Mouse (Mus musculus): ENCODE measurements around the gene Cntfr. TPM values are rescaled to one million over a fixed set of nuclear protein-coding genes. Genes with fewer than 3 reads are reported as not detected.

Cntfr gene
- polyA plus RNA-seq, 1 experiment from 2014 or later: 37.1 TPM

- 0 out of 2 replicates have a peak, but pooled peaks have one; percentile 60 for ATAC-seq (replicated peaks; ENCODE audit: low FRiP score)
- Histone ChIP-seq H3K9ac (ENCODE audit: low read length) (no peak overlapping the region), H3K4me3 (ENCODE audit: low read depth, low read length) (no peak overlapping the region), H3K4me2 (ENCODE audit: low read depth, low read length, severe bottlenecking) (no peak overlapping the region), H3K4me1 (replicated peaks; ENCODE audit: control insufficient read depth, insufficient read depth, low read length) (peaks cover 6% of the 10 kb centered on the region; the same call in 1 of the 2 replicates), H3K36me3 (ENCODE audit: control insufficient read depth, insufficient read depth, low read length) (peaks cover 3% of the 10 kb centered on the region; the same call in 1 of the 2 replicates), H3K9me3 (ENCODE audit: control insufficient read depth, low read length) (no peaks in the 10 kb centered on the region), H3K27ac (ENCODE audit: low read depth, low read length) (no peak overlapping the region), H3K27me3 (ENCODE audit: control insufficient read depth, insufficient read depth, low read length) (peaks cover 5% of the 10 kb centered on the region; the same call in 1 of the 2 replicates)
- 56% methylated on average over 8 of the region's 8 CpGs for WGBS
- DNase-seq (ENCODE audit: low spot score): peak; percentile 79
These were observed 40.8 kb upstream of the Cntfr start for GRCm38 (mm10) chr4:41737602-41738255.

DNA sequence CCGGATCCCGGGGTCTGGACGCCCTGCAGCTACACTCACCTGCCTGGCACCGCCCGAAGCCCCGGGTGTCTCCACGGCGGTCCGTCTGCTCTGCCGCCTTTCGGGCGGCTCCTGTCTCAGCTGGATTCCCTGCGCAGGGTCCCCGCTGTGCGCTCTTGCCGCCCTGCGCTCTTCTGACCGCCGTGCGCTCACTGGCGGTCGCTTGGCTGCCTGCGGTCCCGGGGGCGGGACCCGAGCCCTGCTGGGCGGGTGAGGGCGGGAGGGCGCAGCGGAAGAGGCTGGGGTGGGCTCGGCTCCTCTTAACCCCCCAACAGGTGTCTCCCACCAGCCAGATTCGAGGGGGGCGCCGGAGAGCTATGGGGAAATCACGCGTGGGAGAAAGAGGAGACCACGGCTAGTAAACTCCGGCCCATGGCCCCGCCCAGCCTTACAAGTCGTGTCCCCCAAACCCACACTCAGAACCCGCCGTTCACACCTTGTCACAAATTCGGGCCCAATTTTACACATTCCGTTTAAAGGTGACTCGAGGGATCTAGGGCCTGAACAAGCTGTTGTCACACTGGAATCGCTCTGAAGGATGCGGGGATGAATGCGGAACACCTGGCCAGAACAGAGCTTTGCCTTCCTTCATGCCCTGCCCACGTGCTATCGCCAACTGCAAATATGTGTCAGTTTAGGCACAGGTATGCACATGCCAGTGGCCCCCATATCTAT lies 34.3 kb upstream of the Cntfr start, which contains the start of gene Arid3c:
Gene Arid3c (minus strand): TSS at position 91 of the 714 bp plus-strand sequence.
- H3K9me3 ChIP-seq (ENCODE audit: control insufficient read depth, low read length): no peaks in the 10 kb centered on the region
- H3K27me3 ChIP-seq (ENCODE audit: control insufficient read depth, insufficient read depth, low read length): peaks cover 56% of the 10 kb centered on the region
- WGBS: 2% methylated on average over 50 of the region's 50 CpGs
- H3K36me3 ChIP-seq (ENCODE audit: control insufficient read depth, insufficient read depth, low read length): no peaks in the 10 kb centered on the region
- H3K4me2 ChIP-seq (ENCODE audit: low read depth, low read length, severe bottlenecking): peak within 1 kb of the TSS; percentile 67
- peaks cover 26% of the 10 kb centered on the region for H3K4me1 ChIP-seq (replicated peaks; ENCODE audit: control insufficient read depth, insufficient read depth, low read length)
- H3K9ac ChIP-seq (ENCODE audit: low read length): peak within 1 kb of the TSS; percentile 43
- no peak within 1 kb of the TSS for H3K27ac ChIP-seq (ENCODE audit: low read depth, low read length)
- peak; percentile 67 for DNase-seq (ENCODE audit: low spot score)
- peak within 1 kb of the TSS; percentile 34 for H3K4me3 ChIP-seq (ENCODE audit: low read depth, low read length)
- no peak for ATAC-seq (replicated peaks; ENCODE audit: low FRiP score)

DNA sequence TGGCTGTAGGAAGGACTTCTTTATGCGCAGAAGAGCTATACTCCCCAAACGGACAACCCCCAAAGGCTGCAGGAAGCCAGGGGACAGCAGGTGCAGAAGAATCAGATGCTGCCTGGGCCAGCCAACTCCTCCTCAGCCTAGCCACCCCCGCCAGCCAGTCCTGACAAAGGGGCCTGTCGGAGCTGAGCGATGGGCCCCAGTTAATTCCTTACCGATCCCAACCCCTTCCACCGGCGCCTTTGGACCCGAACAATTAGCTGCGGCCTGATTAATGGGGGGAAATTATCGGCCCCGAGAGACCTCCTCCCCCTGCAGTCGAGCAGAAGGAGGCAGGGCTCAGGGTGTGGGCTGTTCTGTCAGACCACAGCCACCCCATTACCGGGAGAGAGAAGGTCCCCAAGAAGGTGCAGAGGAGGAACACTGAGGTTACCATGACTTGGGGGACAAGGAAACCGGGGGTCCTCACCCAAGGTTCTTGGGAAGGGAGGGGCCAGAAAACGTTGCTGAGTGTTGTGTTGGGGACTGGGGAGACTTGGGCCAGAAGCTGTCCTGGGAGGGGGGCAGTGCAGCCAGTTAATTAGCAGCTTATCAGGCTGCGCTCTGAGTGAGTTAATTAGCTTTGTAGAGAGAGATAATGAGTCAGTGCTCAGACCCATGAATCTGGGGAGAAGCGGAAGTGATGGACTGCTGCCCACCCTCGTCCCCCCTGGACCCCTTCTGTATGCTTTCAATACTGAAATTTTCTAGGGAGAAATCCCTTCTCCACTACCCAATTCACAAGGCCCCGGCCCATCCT lies 30.1 kb upstream of the Cntfr start:
- peaks cover 33% of the 10 kb centered on the region for H3K4me1 ChIP-seq (replicated peaks; ENCODE audit: control insufficient read depth, insufficient read depth, low read length)
- no peaks in the 10 kb centered on the region for H3K9me3 ChIP-seq (ENCODE audit: control insufficient read depth, low read length)
- WGBS: 6% methylated on average over 20 of the region's 20 CpGs
- H3K36me3 ChIP-seq (ENCODE audit: control insufficient read depth, insufficient read depth, low read length): no peaks in the 10 kb centered on the region
- DNase-seq (ENCODE audit: low spot score) (peak; percentile 82), ATAC-seq (replicated peaks; ENCODE audit: low FRiP score) (peak; percentile 36; the same call in 1 of the 2 replicates)
- H3K27ac ChIP-seq (ENCODE audit: low read depth, low read length): peak overlapping the region; percentile 72
- H3K4me3 ChIP-seq (ENCODE audit: low read depth, low read length): peak overlapping the region; percentile 5; the same call in 1 of the 2 replicates
- peak overlapping the region; percentile 40 for H3K4me2 ChIP-seq (ENCODE audit: low read depth, low read length, severe bottlenecking)
- peak overlapping the region; percentile 39; the same call in 1 of the 2 replicates for H3K9ac ChIP-seq (ENCODE audit: low read length)
- peaks cover 60% of the 10 kb centered on the region for H3K27me3 ChIP-seq (ENCODE audit: control insufficient read depth, insufficient read depth, low read length)

DNA sequence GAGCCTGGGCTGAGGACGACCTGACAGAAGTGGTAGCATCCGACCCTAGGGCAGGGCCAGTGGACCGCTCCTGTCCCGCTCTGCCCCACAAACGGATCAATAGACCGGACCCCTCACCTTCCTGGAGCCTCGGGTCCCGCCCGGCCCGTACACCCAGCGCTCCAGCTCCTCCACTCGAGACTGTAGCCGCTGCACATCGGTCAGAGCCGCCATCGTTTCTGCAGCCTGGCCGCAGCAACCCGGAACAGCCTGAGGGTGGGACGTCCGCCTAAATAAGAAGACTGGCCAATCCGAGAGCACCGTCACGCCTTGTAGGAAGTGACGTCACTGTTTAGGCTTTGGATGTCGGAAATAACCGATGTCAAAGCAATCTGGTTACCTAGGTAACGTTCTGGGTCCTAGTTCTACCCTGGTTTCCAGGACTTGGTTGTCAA lies 26.0 kb upstream of the Cntfr start, which contains the start of gene Dctn3:
Gene Dctn3 (minus strand): TSS at position 253 of the 434 bp plus-strand sequence.
- no peaks in the 10 kb centered on the region for H3K9me3 ChIP-seq (ENCODE audit: control insufficient read depth, low read length)
- 1% methylated on average over 27 of the region's 27 CpGs for WGBS
- H3K4me1 ChIP-seq (replicated peaks; ENCODE audit: control insufficient read depth, insufficient read depth, low read length): peaks cover 22% of the 10 kb centered on the region
- H3K9ac ChIP-seq (ENCODE audit: low read length): peak within 1 kb of the TSS; percentile 89
- ATAC-seq (replicated peaks; ENCODE audit: low FRiP score) (peak; percentile 91), DNase-seq (ENCODE audit: low spot score) (peak; percentile 91)
- H3K27ac ChIP-seq (ENCODE audit: low read depth, low read length): no peak within 1 kb of the TSS
- H3K4me3 ChIP-seq (ENCODE audit: low read depth, low read length): peak within 1 kb of the TSS; percentile 81
- peak within 1 kb of the TSS; percentile 89 for H3K4me2 ChIP-seq (ENCODE audit: low read depth, low read length, severe bottlenecking)
- H3K36me3 ChIP-seq (ENCODE audit: control insufficient read depth, insufficient read depth, low read length): peaks cover 4% of the 10 kb centered on the region; the same call in 1 of the 2 replicates
- H3K27me3 ChIP-seq (ENCODE audit: control insufficient read depth, insufficient read depth, low read length): peaks cover 25% of the 10 kb centered on the region

DNA sequence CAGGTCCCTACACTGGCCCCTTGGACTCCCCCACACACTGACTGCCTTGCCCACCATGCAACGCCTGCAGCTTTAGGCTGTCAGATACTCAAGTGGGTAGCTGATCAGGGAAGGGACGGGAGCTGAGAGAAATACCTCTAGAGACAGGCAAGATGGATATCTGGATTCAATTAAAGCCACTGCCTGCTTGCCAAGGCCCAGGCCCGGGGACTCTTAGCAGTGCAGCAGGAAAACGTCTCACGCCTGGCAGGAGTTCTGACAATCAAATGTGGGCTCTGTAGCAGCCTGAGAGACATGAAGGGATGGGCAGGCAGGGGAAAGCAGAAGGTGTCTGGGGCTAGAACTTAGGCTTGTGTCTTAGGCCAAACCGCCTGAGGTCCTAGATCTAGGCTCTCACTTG lies 19.9 kb upstream of the Cntfr start:
- Histone ChIP-seq H3K27me3 (ENCODE audit: control insufficient read depth, insufficient read depth, low read length) (no peaks in the 10 kb centered on the region), H3K9ac (ENCODE audit: low read length) (no peak overlapping the region), H3K4me3 (ENCODE audit: low read depth, low read length) (no peak overlapping the region), H3K4me1 (replicated peaks; ENCODE audit: control insufficient read depth, insufficient read depth, low read length) (peaks cover 12% of the 10 kb centered on the region), H3K36me3 (ENCODE audit: control insufficient read depth, insufficient read depth, low read length) (peaks cover 4% of the 10 kb centered on the region; the same call in 1 of the 2 replicates), H3K27ac (ENCODE audit: low read depth, low read length) (no peak overlapping the region), H3K4me2 (ENCODE audit: low read depth, low read length, severe bottlenecking) (no peak overlapping the region), H3K9me3 (ENCODE audit: control insufficient read depth, low read length) (no peaks in the 10 kb centered on the region)
- no peak for ATAC-seq (replicated peaks; ENCODE audit: low FRiP score)
- 80% methylated on average over 6 of the region's 6 CpGs for WGBS
- DNase-seq (ENCODE audit: low spot score): no peak

DNA sequence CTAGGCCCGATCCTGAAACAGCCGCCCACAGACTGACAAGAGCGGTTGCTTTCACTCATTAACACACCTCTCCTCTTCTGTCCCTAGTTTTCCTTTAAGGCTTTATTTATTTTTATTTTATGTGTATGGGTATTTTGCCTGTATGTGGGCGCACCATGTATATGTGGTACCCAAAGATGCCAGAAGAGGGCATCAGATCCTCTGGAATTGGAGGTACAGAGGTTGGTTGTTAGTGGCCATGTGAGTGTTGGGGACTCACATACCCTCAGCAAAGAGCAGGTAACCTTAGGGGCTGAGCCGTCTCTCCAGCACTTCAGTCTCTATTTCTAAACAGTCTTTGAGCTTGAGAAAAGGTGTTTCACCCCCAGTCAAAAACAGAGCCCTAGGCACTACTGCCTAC lies 18.7 kb upstream of the Cntfr start:
- Histone ChIP-seq H3K4me3 (ENCODE audit: low read depth, low read length) (no peak overlapping the region), H3K4me2 (ENCODE audit: low read depth, low read length, severe bottlenecking) (no peak overlapping the region), H3K27ac (ENCODE audit: low read depth, low read length) (no peak overlapping the region), H3K36me3 (ENCODE audit: control insufficient read depth, insufficient read depth, low read length) (peaks cover 4% of the 10 kb centered on the region; the same call in 1 of the 2 replicates), H3K9me3 (ENCODE audit: control insufficient read depth, low read length) (no peaks in the 10 kb centered on the region), H3K27me3 (ENCODE audit: control insufficient read depth, insufficient read depth, low read length) (no peaks in the 10 kb centered on the region), H3K4me1 (replicated peaks; ENCODE audit: control insufficient read depth, insufficient read depth, low read length) (peaks cover 13% of the 10 kb centered on the region), H3K9ac (ENCODE audit: low read length) (no peak overlapping the region)
- ATAC-seq (replicated peaks; ENCODE audit: low FRiP score) (no peak), DNase-seq (ENCODE audit: low spot score) (no peak)
- WGBS: 86% methylated on average over 5 of the region's 5 CpGs

GRCm38 (mm10) chr4:41715082-41715481 lies 18.2 kb upstream of the Cntfr start:
- Histone ChIP-seq H3K4me1 (replicated peaks; ENCODE audit: control insufficient read depth, insufficient read depth, low read length) (peaks cover 13% of the 10 kb centered on the region), H3K4me3 (ENCODE audit: low read depth, low read length) (no peak overlapping the region), H3K36me3 (ENCODE audit: control insufficient read depth, insufficient read depth, low read length) (peaks cover 4% of the 10 kb centered on the region; the same call in 1 of the 2 replicates), H3K27ac (ENCODE audit: low read depth, low read length) (no peak overlapping the region), H3K9me3 (ENCODE audit: control insufficient read depth, low read length) (no peaks in the 10 kb centered on the region), H3K27me3 (ENCODE audit: control insufficient read depth, insufficient read depth, low read length) (no peaks in the 10 kb centered on the region), H3K9ac (ENCODE audit: low read length) (no peak overlapping the region), H3K4me2 (ENCODE audit: low read depth, low read length, severe bottlenecking) (no peak overlapping the region)
- no peak for ATAC-seq (replicated peaks; ENCODE audit: low FRiP score)
- no peak for DNase-seq (ENCODE audit: low spot score)
- 83% methylated on average over 8 of the region's 8 CpGs for WGBS

DNA sequence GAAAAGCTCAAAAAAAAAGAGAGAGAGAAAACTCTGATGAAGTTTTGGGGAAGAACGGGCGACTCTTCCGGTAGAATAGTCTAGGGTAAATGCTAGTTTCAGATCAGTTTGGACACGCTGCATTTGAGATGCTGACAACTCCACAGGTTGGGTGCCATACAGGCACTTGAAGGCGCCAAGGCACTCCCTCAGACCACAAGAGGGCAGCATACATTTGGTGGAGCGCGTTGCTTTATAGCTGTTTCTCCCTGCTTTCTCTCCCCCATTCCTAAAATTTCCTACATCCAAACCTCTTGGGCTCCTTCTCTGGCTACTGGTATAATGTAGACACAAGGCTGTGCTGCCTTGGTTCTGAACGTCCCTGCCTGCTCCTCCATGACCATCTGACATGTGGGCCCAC lies 17.4 kb upstream of the Cntfr start:
- no peak overlapping the region; the same call in 1 of the 2 replicates for H3K4me2 ChIP-seq (ENCODE audit: low read depth, low read length, severe bottlenecking)
- 0 out of 2 replicates have a peak overlapping the region, but pooled peaks have one; percentile 80 for H3K4me3 ChIP-seq (ENCODE audit: low read depth, low read length)
- H3K9ac ChIP-seq (ENCODE audit: low read length): no peak overlapping the region
- peaks cover 13% of the 10 kb centered on the region for H3K4me1 ChIP-seq (replicated peaks; ENCODE audit: control insufficient read depth, insufficient read depth, low read length)
- DNase-seq (ENCODE audit: low spot score): peak; percentile 74
- 16% methylated on average over 8 of the region's 8 CpGs for WGBS
- no peak overlapping the region for H3K27ac ChIP-seq (ENCODE audit: low read depth, low read length)
- ATAC-seq (replicated peaks; ENCODE audit: low FRiP score): no peak; the same call in 1 of the 2 replicates
- H3K36me3 ChIP-seq (ENCODE audit: control insufficient read depth, insufficient read depth, low read length): peaks cover 4% of the 10 kb centered on the region; the same call in 1 of the 2 replicates
- H3K27me3 ChIP-seq (ENCODE audit: control insufficient read depth, insufficient read depth, low read length): no peaks in the 10 kb centered on the region
- no peaks in the 10 kb centered on the region for H3K9me3 ChIP-seq (ENCODE audit: control insufficient read depth, low read length)

All from forebrain, embryonic 11.5 days (tissue).